Mouse (Mus musculus) cortical plate, adult 2 months (tissue): ENCODE measurements around the gene Hlcs.

Experiments
- CTCF ChIP-seq: fragments of 200-500 bp; IDR thresholded peaks from 2 replicates; pipeline ENCODE4 v1.5.1; 2011; ENCODE audit warnings: mild to moderate bottlenecking, control low read depth, low read length; ENCODE audit not compliant: insufficient read depth; ENCODE audit errors: extremely low read depth
- POLR2A ChIP-seq: fragments of 200-500 bp; IDR thresholded peaks from 2 replicates; pipeline ENCODE4 v1.6.1; 2011; ENCODE audit warnings: mild to moderate bottlenecking, low read length, control low read depth; ENCODE audit not compliant: insufficient read depth; ENCODE audit errors: extremely low read depth

GRCm38 (mm10) chr16:94087570-94088225 lies 225.7 kb downstream of the Hlcs start:
- TF ChIP-seq POLR2A (no peak), CTCF (no peak)
